Mouse (Mus musculus) B cell, adult (primary cell): ENCODE measurements around the gene Tfdp2. TPM values are rescaled to one million over a fixed set of nuclear protein-coding genes. Genes with fewer than 3 reads are reported as not detected.

Experiments
- total RNA-seq: library from RNA; stranded (reverse); gene quantifications from 4 replicates; pipeline ENCODE4 v1.2.4, GENCODE M21; 2023; ENCODE audit not compliant: inconsistent age

Gene Tfdp2
- total RNA-seq, result 12.2 to 22.7 TPM (median 16.5 TPM) in 4 replicates

GRCm38 (mm10) chr9:96195885-96196622 is at the start of gene Tfdp2:
Gene Tfdp2 (plus strand): TSS chr9:96196275.

DNA sequence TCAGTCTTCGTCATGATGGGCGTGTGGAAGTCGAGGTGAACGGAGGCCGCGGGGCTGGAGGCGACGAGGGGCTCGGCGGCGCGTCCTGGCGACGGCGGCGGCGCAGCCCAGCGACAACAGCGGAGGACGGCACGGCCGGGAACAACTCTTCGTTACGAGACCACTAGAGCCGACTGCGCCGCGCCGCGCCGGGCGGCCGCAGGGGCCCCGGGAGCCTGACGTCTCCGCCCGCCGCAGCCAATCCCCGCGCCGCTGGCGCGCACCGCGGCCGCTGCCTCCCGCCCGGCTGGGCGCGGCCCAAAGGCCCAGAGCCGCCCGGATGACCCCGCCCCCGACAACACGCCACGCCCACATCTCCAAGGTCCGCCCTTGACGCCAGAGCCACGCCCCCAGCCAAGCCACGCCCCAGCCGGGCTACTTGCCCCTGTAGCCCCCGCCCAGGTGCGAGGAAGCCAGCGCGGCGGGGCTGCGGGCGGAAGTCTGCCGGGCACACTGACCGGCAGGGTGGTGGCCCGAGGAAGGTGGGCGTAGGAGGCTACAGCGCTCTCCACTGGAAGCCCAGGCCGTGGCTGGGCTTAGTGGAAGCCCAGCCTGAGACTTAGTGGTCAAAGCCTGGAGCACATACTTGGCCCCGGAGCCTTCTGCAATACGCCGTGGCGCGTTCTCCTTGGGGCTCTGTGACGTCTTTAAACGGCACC is 168.2 kb downstream of the Tfdp2 start, which contains the start of gene Atp1b3:
Atp1b3 (minus strand) TSS at position 302 of the 698 bp plus-strand sequence.

Other genes starting within 250 kb of the Tfdp2 start
- 48.4 to 60.2 TPM (median 53.1 TPM) in 4 replicates for gene Xrn1, start 241.5 kb upstream of the Tfdp2 start, total RNA-seq
- 5.9 to 8.4 TPM (median 6.0 TPM) in 4 replicates for gene Gk5, start 76.9 kb upstream of the Tfdp2 start, total RNA-seq
- gene Atp1b3, start 168.2 kb downstream of the Tfdp2 start, total RNA-seq, result 91.8 to 99.8 TPM (median 93.0 TPM) in 4 replicates